Mouse (Mus musculus) small intestine, adult 2 months (tissue): Measurements from ENCODE around the gene Atp6v1e2. TPM values are rescaled to one million over a fixed set of nuclear protein-coding genes. Genes with fewer than 3 reads are reported as not detected.
A peak's percentile ranks its signal among the peaks of the same experiment; 100 is the strongest.

Experiments
- H3K27ac ChIP-seq: fragments of 200-500 bp; 2 replicates; pipeline ENCODE4 v1.5.1; 2012; ENCODE audit warnings: low read depth, low read length, control low read depth, inconsistent platforms; ENCODE audit not compliant: insufficient read depth
- H3K27me3 ChIP-seq: fragments of 200-500 bp; 2 replicates; pipeline ENCODE4 v1.6.1; 2012; ENCODE audit warnings: mild to moderate bottlenecking, moderate library complexity, low read length, inconsistent platforms; ENCODE audit not compliant: control insufficient read depth, insufficient read depth
- H3K36me3 ChIP-seq: fragments of 200-500 bp; 2 replicates; pipeline ENCODE4 v1.6.1; 2012; ENCODE audit warnings: mild to moderate bottlenecking, low read length, control low read depth, inconsistent platforms; ENCODE audit not compliant: control insufficient read depth, insufficient read depth
- H3K4me1 ChIP-seq: fragments of 200-500 bp; 2 replicates; pipeline ENCODE4 v1.6.1; 2012; ENCODE audit warnings: low read length, inconsistent platforms, mixed read lengths; ENCODE audit not compliant: control insufficient read depth, insufficient read depth, insufficient read length
- H3K4me3 ChIP-seq: fragments of 200-500 bp; 2 replicates; pipeline ENCODE4 v1.5.1; 2012; ENCODE audit warnings: low read depth, mild to moderate bottlenecking, control low read depth, inconsistent platforms, low read length, moderate library complexity
- CTCF ChIP-seq: fragments of 200-500 bp; IDR thresholded peaks from 2 replicates; pipeline ENCODE4 v1.5.1; 2012; ENCODE audit warnings: low read depth, mild to moderate bottlenecking, control low read depth, inconsistent platforms, low read length, moderate library complexity, mixed read lengths; ENCODE audit not compliant: insufficient replicate concordance, insufficient read length; ENCODE audit errors: extremely low read depth
- POLR2A ChIP-seq: fragments of 200-500 bp; IDR thresholded peaks from 2 replicates; pipeline ENCODE4 v1.6.1; 2012; ENCODE audit warnings: low read depth, mild to moderate bottlenecking, control low read depth, inconsistent platforms, low read length, moderate library complexity
- WGBS: fragments of 180-500 bp; shearing (Covaris S2); methylation state at CpG from one replicate; pipeline ENCODE4 v1.1.7; 2018; 5-methylcytosine and 5-hydroxymethylcytosine counted together
- polyA plus RNA-seq: library from polyadenylated mRNA; depleted of rRNA; stranded (reverse); fragments of >200 nt; gene quantifications from 2 replicates; pipeline ENCODE4 v1.2.3, GENCODE M21; 2012

Atp6v1e2 gene
- polyA plus RNA-seq, 1 experiment, result not detected

DNA sequence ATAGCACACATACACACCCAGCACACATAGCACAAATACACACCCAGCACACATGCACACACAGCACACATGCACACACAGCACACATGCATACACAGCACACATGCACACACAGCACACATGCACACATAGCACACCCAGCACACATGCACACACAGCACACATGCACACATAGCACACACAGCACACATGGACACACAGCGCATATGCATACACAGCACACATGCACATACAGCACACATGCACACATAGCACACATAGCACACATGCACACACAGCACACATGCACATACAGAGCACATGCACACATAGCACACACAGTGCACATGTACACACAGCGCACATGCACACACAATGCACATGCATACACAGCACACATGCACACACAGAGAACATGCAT, 34.0 kb upstream of the Atp6v1e2 start:
- H3K27ac ChIP-seq, result peak overlapping the region; percentile 81
- 99% methylated on average over 2 of the region's 2 CpGs for WGBS
- peaks cover 20% of the 10 kb centered on the region for H3K4me1 ChIP-seq
- H3K4me3 ChIP-seq, result no peak overlapping the region
- TF ChIP-seq CTCF (no peak), POLR2A (no peak)
- peaks cover 9% of the 10 kb centered on the region; the same call in 1 of the 2 replicates for H3K36me3 ChIP-seq
- no peaks in the 10 kb centered on the region for H3K27me3 ChIP-seq

DNA sequence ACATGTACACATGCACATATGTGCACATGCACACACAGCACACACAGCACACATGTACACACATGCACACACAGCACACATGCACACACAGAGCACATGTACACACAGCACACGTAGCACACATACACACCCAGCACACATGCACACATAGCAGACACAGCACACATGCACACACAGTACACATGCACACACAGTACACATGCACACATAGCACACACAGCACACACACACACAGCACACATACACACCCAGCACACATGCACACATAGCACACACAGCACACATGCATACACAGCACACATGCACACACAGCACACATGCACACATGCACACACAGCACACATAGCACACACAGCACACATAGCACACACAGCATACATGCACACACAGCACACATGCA, 33.5 kb upstream of the Atp6v1e2 start:
- Histone ChIP-seq H3K27me3 (no peaks in the 10 kb centered on the region), H3K27ac (no peak overlapping the region), H3K36me3 (peaks cover 9% of the 10 kb centered on the region; the same call in 1 of the 2 replicates), H3K4me1 (peaks cover 20% of the 10 kb centered on the region), H3K4me3 (no peak overlapping the region)
- TF ChIP-seq POLR2A, result no peak
- TF ChIP-seq CTCF, result no peak
- WGBS, result 100% methylated on average over 1 of the region's 1 CpGs

DNA sequence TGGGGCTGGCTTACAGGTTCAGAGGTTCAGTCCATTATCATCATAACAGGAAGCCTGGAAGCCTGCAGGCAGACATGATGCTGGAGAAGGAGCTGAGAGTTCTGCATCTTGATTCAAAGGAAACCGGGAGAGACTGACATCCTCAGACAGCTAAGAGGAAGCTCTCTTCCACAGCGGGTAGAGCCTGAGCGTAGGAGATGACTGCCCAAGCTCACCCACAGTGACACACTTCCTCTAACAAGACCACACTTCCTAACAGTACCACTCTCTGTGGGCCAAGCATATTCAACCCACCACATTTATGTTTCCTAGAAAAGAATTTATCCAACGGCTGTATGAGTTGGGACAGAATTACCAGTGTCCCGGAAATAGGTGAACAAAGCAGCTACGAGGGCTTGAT, 30.8 kb upstream of the Atp6v1e2 start:
- no peak overlapping the region for H3K4me3 ChIP-seq
- peaks cover 15% of the 10 kb centered on the region for H3K4me1 ChIP-seq
- 80% methylated on average over 6 of the region's 6 CpGs for WGBS
- no peaks in the 10 kb centered on the region for H3K27me3 ChIP-seq
- H3K27ac ChIP-seq, result no peak overlapping the region
- no peak for TF ChIP-seq CTCF
- no peak for TF ChIP-seq POLR2A
- peaks cover 21% of the 10 kb centered on the region for H3K36me3 ChIP-seq

DNA sequence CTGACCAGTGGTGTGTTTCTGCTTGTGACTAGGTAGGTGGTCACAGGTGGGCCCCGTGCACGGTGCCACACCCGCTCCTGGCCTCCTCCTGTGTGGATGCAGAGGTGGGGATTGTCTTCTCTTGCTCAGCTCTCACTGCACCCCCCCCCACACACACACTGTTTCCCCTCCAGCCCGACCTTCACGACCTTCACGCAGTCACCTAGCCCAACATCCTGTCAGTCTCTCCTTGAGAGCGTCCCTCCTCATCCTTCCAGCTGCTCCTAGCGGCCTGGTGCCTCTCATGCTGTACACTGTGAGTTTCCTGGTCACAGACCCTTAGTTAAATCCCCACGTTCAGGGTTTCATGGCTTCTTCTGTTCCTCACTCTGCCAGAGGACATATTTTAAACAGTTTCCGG, 28.7 kb upstream of the Atp6v1e2 start:
- H3K36me3 ChIP-seq, result peaks cover 26% of the 10 kb centered on the region
- H3K4me1 ChIP-seq, result no peaks in the 10 kb centered on the region; the same call in 1 of the 2 replicates
- 80% methylated on average over 10 of the region's 10 CpGs for WGBS
- H3K4me3 ChIP-seq, result no peak overlapping the region
- H3K27ac ChIP-seq, result no peak overlapping the region
- H3K27me3 ChIP-seq, result no peaks in the 10 kb centered on the region
- TF ChIP-seq CTCF, result no peak
- TF ChIP-seq POLR2A, result no peak

DNA sequence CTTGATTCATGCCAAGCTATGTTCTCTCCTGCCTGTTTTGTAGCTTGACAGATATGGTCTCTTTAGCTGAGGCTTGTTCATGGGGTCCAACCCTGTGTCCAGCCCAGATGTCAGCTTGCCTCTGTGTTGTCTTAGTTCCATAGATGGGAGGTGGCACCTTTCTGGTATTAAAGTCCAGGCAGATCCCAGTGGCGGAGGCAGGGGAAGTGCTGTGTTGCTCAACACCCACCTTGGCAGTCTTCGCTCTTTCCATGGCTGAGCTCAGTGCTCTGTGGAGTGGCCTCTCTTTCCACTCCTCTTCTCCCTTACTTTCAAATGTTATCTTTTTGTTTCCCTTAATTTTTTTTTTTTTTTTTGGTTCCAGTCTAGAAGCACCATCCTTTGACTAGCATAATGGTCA, 25.4 kb upstream of the Atp6v1e2 start:
- Histone ChIP-seq H3K27me3 (no peaks in the 10 kb centered on the region), H3K4me1 (peaks cover 2% of the 10 kb centered on the region), H3K4me3 (no peak overlapping the region), H3K27ac (no peak overlapping the region), H3K36me3 (peaks cover 22% of the 10 kb centered on the region)
- WGBS, result 78% methylated on average over 2 of the region's 2 CpGs
- no peak for TF ChIP-seq CTCF
- TF ChIP-seq POLR2A, result no peak

DNA sequence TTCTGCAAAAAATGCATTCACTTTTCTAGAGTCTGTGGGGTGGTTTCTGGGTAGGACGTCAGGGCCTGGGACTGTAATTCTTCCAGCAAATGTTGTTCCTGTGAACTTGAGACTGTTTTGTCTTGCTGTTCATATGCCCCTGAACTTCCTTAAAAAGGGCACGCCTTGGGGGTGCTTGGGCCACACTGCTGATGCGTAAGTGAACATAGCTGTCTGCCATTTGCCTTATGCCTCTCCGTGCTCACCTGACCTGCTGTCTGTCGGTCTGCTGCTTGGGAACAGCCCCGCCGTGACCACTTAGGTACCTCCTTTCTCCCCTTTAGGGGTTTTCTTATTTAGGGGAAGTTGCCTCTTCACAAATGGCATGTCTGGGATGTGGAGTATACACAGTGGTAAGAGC, 24.2 kb upstream of the Atp6v1e2 start:
- H3K27me3 ChIP-seq, result no peaks in the 10 kb centered on the region
- peaks cover 15% of the 10 kb centered on the region for H3K4me1 ChIP-seq
- no peak for TF ChIP-seq CTCF
- no peak for TF ChIP-seq POLR2A
- WGBS, result 87% methylated on average over 7 of the region's 7 CpGs
- H3K4me3 ChIP-seq, result no peak overlapping the region
- H3K27ac ChIP-seq, result no peak overlapping the region
- peaks cover 20% of the 10 kb centered on the region for H3K36me3 ChIP-seq

DNA sequence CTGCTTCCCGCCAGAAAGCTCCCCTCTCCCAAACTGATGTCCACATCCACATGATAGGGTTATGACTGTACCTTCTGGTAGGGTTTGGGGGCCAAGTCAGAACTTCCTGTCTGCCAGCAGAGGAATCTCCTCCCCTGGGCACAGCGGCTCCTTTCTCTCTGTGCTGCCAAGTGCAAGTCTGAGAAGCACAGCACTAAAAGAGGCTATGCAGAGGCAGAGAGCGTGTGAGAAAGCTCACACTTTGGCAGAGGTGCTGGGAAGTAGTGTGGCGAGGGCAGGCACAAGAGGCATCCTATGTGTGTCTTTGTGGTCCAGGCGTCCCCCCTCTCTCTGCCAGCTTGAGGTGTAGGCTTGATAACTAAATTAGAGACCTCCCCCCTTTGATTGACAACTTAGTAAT, 23.3 kb upstream of the Atp6v1e2 start:
- Histone ChIP-seq H3K27me3 (no peaks in the 10 kb centered on the region), H3K4me3 (no peak overlapping the region), H3K27ac (no peak overlapping the region), H3K36me3 (peaks cover 19% of the 10 kb centered on the region), H3K4me1 (peaks cover 15% of the 10 kb centered on the region)
- TF ChIP-seq CTCF, result no peak
- no peak for TF ChIP-seq POLR2A
- 87% methylated on average over 5 of the region's 5 CpGs for WGBS
